Mouse (Mus musculus) myocyte (in vitro differentiated cells): ENCODE data around the gene Mab21l1. TPM values are rescaled to one million over a fixed set of nuclear protein-coding genes. Genes with fewer than 3 reads are reported as not detected.

Experiments
- H3K27me3 ChIP-seq: one replicate; pipeline ENCODE4 v1.6.1; 2011; ENCODE audit not compliant: control insufficient read depth, insufficient read depth, insufficient read length
- H3K36me3 ChIP-seq: one replicate; pipeline ENCODE4 v1.6.1; 2011; ENCODE audit not compliant: control insufficient read depth, insufficient read depth
- H3K4me2 ChIP-seq: one replicate; pipeline ENCODE4 v1.6.1; 2011; ENCODE audit warnings: low read depth, control low read depth
- H3K4me3 ChIP-seq: one replicate; pipeline ENCODE4 v1.5.1; 2011; ENCODE audit warnings: mild to moderate bottlenecking, control low read depth, moderate library complexity
- H3K79me2 ChIP-seq: one replicate; pipeline ENCODE4 v1.6.1; 2011; ENCODE audit not compliant: control insufficient read depth, insufficient read depth
- H3ac ChIP-seq: one replicate; pipeline ENCODE4 v1.6.1; 2011; ENCODE audit not compliant: control insufficient read depth, insufficient read length
- CEBPB ChIP-seq: IDR thresholded peaks from 2 replicates; pipeline ENCODE4 v1.6.1; 2011; ENCODE audit warnings: mild to moderate bottlenecking, moderate library complexity; ENCODE audit not compliant: poor library complexity, insufficient read depth, severe bottlenecking
- E2F4 ChIP-seq: IDR thresholded peaks from one replicate; pipeline ENCODE4 v1.6.1; 2011; ENCODE audit warnings: mild to moderate bottlenecking, control low read depth, moderate library complexity; ENCODE audit not compliant: insufficient read depth
- MAX ChIP-seq: IDR thresholded peaks from one replicate; pipeline ENCODE4 v1.6.1; 2011; ENCODE audit warnings: low read depth, mild to moderate bottlenecking, control low read depth
- MYOD1 ChIP-seq, 3 experiments: IDR thresholded peaks; one replicate each; pipeline ENCODE4 v1.6.1; 2011; ENCODE audit warnings: control low read depth in 2 of 3, low read depth in 2 of 3, mild to moderate bottlenecking in 2 of 3, moderate library complexity in 1 of 3; ENCODE audit not compliant: insufficient read length in 2 of 3, control insufficient read depth in 1 of 3
- MYOG ChIP-seq, 3 experiments: IDR thresholded peaks; one replicate each; pipeline ENCODE4 v1.6.1; 2011; ENCODE audit warnings: control low read depth in 2 of 3, low read depth in 2 of 3, mild to moderate bottlenecking in 2 of 3; ENCODE audit not compliant: insufficient read length in 2 of 3, control insufficient read depth in 1 of 3, insufficient read depth in 1 of 3
- POLR2A ChIP-seq: IDR thresholded peaks from one replicate; pipeline ENCODE4 v1.6.1; 2011; ENCODE audit warnings: low read depth, mild to moderate bottlenecking, control low read depth, moderate library complexity; ENCODE audit not compliant: insufficient read length
- POLR2AphosphoS2 ChIP-seq: IDR thresholded peaks from one replicate; pipeline ENCODE4 v1.6.1; 2011; ENCODE audit warnings: low read depth, control low read depth; ENCODE audit not compliant: insufficient read length
- REST ChIP-seq: IDR thresholded peaks from one replicate; pipeline ENCODE4 v1.6.1; 2011; ENCODE audit warnings: mild to moderate bottlenecking, control low read depth, moderate library complexity; ENCODE audit not compliant: insufficient read depth, insufficient read length
- SRF ChIP-seq: IDR thresholded peaks from one replicate; pipeline ENCODE4 v1.6.1; 2011; ENCODE audit warnings: low read depth; ENCODE audit not compliant: control insufficient read depth, insufficient read length
- TCF12 ChIP-seq: IDR thresholded peaks from one replicate; pipeline ENCODE4 v1.6.1; 2011; ENCODE audit warnings: mild to moderate bottlenecking, control low read depth; ENCODE audit not compliant: poor library complexity, insufficient read depth, severe bottlenecking
- TCF3 ChIP-seq: IDR thresholded peaks from one replicate; pipeline ENCODE4 v1.6.1; 2011; ENCODE audit warnings: low read depth, control low read depth; ENCODE audit not compliant: insufficient read length
- USF1 ChIP-seq: IDR thresholded peaks from one replicate; pipeline ENCODE4 v1.6.1; 2011; ENCODE audit warnings: low read depth, mild to moderate bottlenecking, control low read depth, moderate library complexity
- polyA plus RNA-seq: library from polyadenylated mRNA; unstranded; fragments of >200 nt; fragmentation: generic; extraction: Trizol; gene quantifications from one replicate; pipeline ENCODE4 v1.2.1, GENCODE M21; 2012; ENCODE audit warnings: missing spikeins

Gene Mab21l1
- polyA plus RNA-seq, 1 experiment, result 0.02 TPM

- no peak overlapping the region for H3ac ChIP-seq
- no peak overlapping the region for H3K4me2 ChIP-seq
- no peak overlapping the region for H3K4me3 ChIP-seq
- H3K27me3 ChIP-seq, result no peaks in the 10 kb centered on the region
- TF ChIP-seq POLR2AphosphoS2, result no peak
- no peak for TF ChIP-seq USF1
- TF ChIP-seq MAX, result no peak
- TF ChIP-seq REST, result no peak
- no peak for TF ChIP-seq MYOD1 (IDR thresholded peaks at IDR 0.05; ENCODE audit: control insufficient read depth in 1 of 3, insufficient read length in 2 of 3, low read depth in 2 of 3)
- TF ChIP-seq MYOG (IDR thresholded peaks at IDR 0.05; ENCODE audit: control insufficient read depth in 1 of 3, insufficient read depth in 1 of 3, insufficient read length in 2 of 3, low read depth in 2 of 3), result no peak
- TF ChIP-seq SRF, result no peak
- no peak for TF ChIP-seq POLR2A
- TF ChIP-seq TCF3, result no peak
- no peak for TF ChIP-seq CEBPB
- TF ChIP-seq E2F4, result no peak
- no peak for TF ChIP-seq TCF12
- no peaks in the 10 kb centered on the region for H3K79me2 ChIP-seq
- H3K36me3 ChIP-seq, result no peaks in the 10 kb centered on the region
Measured at GRCm38 (mm10) chr3:55781429-55782055, 768 bp upstream of the Mab21l1 start.

DNA sequence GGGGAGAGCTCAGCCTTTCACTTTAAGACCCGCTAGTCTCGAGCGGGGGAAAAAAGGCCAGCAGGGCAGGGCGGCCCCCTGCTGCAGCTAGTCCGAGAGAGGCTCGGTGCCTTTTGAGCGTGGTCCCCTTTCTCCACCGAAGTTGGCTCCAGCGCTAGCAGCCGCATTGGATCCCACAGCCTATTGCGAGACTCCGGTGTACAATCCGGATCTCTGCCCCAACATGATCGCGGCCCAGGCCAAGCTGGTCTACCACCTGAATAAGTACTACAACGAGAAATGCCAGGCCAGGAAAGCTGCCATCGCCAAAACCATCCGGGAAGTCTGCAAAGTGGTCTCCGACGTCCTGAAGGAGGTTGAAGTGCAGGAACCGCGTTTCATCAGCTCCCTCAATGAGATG is 461 bp downstream of the Mab21l1 start:
- H3K27me3 ChIP-seq, result no peaks in the 10 kb centered on the region

DNA sequence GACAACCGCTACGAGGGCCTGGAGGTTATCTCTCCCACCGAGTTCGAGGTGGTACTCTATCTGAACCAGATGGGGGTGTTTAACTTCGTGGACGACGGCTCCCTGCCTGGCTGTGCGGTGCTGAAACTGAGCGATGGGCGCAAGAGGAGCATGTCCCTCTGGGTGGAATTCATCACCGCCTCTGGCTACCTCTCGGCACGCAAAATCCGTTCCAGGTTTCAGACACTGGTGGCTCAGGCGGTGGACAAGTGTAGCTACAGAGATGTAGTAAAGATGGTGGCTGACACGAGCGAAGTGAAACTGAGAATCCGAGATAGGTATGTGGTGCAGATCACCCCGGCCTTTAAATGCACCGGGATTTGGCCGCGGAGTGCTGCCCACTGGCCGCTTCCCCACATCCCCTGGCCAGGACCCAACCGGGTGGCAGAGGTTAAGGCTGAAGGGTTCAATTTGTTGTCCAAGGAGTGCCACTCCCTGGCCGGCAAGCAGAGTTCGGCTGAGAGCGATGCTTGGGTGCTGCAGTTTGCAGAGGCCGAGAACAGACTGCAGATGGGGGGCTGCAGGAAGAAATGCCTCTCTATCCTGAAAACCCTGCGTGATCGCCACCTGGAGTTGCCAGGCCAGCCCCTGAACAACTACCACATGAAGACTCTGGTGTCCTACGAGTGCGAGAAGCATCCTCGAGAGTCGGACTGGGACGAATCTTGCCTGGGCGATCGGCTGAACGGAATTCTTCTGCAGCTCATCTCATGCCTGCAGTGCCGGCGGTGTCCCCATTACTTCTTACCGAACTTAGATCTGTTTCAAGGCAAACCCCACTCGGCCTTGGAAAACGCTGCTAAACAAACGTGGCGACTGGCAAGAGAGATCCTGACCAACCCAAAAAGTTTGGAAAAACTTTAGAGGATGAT is 1.1 kb downstream of the Mab21l1 start:
- H3K4me3 ChIP-seq, result no peak overlapping the region
- H3ac ChIP-seq, result no peak overlapping the region
- H3K79me2 ChIP-seq, result no peaks in the 10 kb centered on the region
- H3K27me3 ChIP-seq, result no peaks in the 10 kb centered on the region
- no peak for TF ChIP-seq REST
- TF ChIP-seq USF1, result no peak
- TF ChIP-seq POLR2AphosphoS2, result no peak
- no peak for TF ChIP-seq SRF
- no peaks in the 10 kb centered on the region for H3K36me3 ChIP-seq
- H3K4me2 ChIP-seq, result no peak overlapping the region

More for the DNA sequence above, 461 bp downstream of the Mab21l1 start:
- Histone ChIP-seq H3K4me2 (no peak overlapping the region), H3ac (no peak overlapping the region), H3K4me3 (no peak overlapping the region), H3K36me3 (no peaks in the 10 kb centered on the region), H3K79me2 (no peaks in the 10 kb centered on the region)
- TF ChIP-seq MYOG (IDR thresholded peaks at IDR 0.05; ENCODE audit: control insufficient read depth in 1 of 3, insufficient read depth in 1 of 3, insufficient read length in 2 of 3, low read depth in 2 of 3) (no peak), CEBPB (no peak), POLR2A (no peak), TCF12 (no peak), POLR2AphosphoS2 (no peak), USF1 (no peak), TCF3 (no peak)

GRCm38 (mm10) chr3:55784101-55784500 is 1.8 kb downstream of the Mab21l1 start:
- no peak for TF ChIP-seq CEBPB
- no peak for TF ChIP-seq MAX
- TF ChIP-seq REST, result no peak
- no peak for TF ChIP-seq SRF
- TF ChIP-seq USF1, result no peak
- TF ChIP-seq POLR2A, result no peak
- no peak for TF ChIP-seq E2F4
- TF ChIP-seq POLR2AphosphoS2, result no peak
- TF ChIP-seq MYOD1 (IDR thresholded peaks at IDR 0.05; ENCODE audit: control insufficient read depth in 1 of 3, insufficient read length in 2 of 3, low read depth in 2 of 3), result no peak
- H3K4me3 ChIP-seq, result no peak overlapping the region
- no peak overlapping the region for H3ac ChIP-seq
- no peak overlapping the region for H3K4me2 ChIP-seq
- H3K36me3 ChIP-seq, result no peaks in the 10 kb centered on the region
- no peaks in the 10 kb centered on the region for H3K79me2 ChIP-seq
- H3K27me3 ChIP-seq, result no peaks in the 10 kb centered on the region
